Mouse (Mus musculus): ENCODE results near the gene Pcif1.
"Not testable (repeated sequence)": the region's sequence is repeated elsewhere in the genome, so short reads cannot be mapped to it uniquely, and the experiment has no call there.

Gene Pcif1

GRCm38 (mm10) chr2:164866741-164867551 lies 12.2 kb upstream of the Pcif1 start:
- DNase-seq (ENCODE audit: low spot score in 2 of 2): peak; percentile 65 to 71

DNA sequence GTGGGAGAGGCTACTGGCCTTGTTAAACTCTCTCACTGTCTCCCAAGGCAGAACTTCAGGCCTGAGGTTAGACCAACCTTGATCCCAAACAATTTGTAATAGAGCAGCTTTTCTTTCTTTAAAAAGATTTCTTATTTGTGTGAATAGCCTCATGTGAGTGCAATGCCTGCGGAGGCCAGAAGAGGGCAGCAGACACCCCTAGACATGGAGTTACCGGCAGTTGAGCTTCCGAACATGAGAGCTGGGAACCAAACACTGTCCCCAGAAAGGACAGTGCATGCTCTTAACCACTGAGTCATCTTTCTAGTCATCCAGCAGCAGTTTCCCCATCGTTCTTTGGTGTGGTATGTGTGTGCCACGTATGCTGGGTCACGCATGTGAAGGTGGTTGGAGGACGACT lies 11.5 kb upstream of the Pcif1 start:
- DNase-seq (ENCODE audit: low spot score in 2 of 2): no peak

DNA sequence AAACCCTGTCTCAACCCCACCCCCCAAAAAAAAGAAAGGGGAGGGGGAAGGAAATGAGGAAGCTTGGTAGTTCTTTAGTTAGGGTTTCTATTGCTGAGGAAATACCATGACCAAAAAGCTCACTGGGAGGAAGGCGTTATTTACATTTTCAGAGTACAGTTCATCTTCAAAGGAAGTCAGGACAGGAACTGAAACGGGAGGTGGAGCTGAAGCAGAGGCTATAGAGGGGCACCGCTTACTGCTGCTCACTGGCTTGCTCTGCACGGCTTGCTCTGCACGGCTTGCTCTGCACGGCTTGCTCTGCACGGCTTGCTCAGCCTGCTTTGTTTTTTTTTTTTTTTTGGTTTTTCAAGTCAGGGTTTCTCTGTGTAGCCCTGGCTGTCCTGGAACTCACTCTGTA lies 10.6 kb upstream of the Pcif1 start:
- DNase-seq (ENCODE audit: low spot score in 2 of 2): peak; percentile 83 to 84

GRCm38 (mm10) chr2:164871602-164872303 lies 7.4 kb upstream of the Pcif1 start:
- no peak for DNase-seq (ENCODE audit: low spot score in 2 of 2)

DNA sequence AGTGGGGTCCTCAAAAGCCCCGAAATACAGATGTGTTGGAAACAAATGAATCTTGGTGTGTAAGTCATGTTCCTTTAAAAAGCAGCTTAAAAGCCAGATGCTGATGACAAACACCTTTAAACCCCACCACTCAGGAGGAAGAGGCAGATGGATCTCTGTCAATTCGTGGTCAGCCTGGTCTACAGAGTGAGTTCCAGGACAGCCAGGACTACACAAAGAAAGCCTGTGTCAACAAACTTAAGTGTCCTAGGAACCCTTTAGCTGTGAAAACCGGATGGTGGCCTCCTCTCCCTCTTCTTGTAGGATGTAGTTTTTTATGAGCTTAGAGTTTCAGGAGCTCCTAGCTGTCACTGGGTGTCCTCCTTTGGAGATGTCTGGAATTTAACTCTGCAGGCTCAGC lies 5.5 kb upstream of the Pcif1 start:
- no peak for DNase-seq (ENCODE audit: low spot score in 2 of 2)

DNA sequence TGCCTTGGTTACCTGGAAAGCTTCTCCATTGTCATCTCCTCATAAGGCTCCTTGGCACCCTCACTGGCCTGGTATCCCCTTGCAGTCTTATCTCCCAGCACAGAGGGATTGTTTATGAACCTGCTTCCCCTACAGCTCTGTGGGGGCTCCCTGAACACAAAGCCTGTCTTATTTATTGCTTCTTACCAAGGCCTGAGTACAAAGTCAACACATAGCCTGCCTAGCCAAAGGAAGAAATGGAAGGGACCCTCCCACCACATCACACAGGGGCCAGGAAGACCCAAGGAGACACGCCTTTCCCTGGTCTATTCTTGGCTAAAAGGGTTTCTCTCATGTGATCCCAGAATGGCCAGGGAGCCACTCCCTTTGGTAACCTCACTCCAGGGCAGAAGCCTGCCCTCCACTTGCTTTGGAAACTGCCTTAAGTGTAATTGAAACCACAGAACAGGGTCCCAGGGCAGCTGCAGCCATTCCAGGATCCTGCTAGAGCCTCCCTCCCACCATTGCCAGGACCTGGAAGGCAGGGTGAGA lies 4.8 kb upstream of the Pcif1 start:
- DNase-seq (ENCODE audit: low spot score in 2 of 2): no peak

DNA sequence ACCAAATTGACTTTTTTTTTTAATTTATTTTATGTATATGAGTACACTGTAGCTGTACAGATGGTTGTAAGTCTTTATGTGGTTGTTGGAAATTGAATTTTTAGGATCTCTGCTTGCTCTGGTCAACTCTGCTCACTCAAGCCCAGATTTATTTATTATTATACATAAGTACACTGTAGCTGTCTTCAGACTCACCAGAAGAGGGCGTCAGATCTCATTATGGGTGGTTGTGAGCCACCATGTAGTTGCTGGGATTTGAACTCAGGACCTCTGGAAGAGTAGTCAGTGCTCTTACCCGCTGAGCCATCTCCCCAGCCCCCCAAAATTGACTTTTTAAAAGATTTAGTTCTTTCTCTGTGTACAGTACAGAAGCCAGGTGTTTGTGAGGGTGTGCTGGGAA lies 3.5 kb upstream of the Pcif1 start:
- DNase-seq (ENCODE audit: low spot score in 2 of 2): not testable (repeated sequence)

DNA sequence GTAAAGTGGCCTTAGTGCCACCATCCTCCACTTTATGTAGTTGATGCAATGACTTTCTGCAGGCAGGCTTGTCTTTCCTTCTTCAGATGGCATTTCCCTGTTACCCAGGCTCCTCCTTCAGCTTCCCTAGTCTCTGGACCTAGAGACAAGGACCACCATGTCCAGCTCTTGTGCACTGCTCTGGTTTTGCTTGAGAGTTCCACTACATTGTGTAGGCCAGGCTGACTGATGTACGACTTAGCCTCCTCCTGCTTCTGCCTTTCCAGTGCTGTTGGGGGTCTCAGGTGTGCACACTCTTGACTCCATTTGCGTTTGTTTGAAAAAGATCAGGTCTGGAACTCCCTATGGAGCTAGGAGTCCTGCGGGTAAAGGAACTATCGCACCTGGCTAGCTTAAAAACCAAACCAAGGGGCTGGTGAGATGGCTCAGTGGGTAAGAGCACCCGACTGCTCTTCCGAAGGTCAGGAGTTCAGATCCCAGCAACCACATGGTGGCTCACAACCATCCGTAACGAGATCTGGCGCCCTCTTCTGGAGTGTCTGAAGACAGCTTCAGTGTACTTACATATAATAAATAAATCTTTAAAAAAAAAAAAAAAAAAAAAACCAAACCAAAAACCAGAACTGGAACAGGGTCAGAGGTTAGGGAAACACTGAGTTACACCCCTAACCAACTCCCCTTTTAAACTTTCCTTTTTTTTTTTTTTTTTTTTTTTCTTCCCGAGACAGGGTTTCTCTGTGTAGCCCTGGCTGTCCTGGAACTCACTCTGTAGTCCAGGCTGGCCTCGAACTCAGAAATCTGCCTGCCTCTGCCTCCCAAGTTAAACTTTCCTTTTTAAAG lies 1.5 kb upstream of the Pcif1 start:
- not testable (repeated sequence) for DNase-seq (ENCODE audit: low spot score in 2 of 2)

- DNase-seq (ENCODE audit: low spot score in 2 of 2): peak; percentile 59 to 73
These were observed 436 bp upstream of the Pcif1 start for GRCm38 (mm10) chr2:164878509-164879227.

DNA sequence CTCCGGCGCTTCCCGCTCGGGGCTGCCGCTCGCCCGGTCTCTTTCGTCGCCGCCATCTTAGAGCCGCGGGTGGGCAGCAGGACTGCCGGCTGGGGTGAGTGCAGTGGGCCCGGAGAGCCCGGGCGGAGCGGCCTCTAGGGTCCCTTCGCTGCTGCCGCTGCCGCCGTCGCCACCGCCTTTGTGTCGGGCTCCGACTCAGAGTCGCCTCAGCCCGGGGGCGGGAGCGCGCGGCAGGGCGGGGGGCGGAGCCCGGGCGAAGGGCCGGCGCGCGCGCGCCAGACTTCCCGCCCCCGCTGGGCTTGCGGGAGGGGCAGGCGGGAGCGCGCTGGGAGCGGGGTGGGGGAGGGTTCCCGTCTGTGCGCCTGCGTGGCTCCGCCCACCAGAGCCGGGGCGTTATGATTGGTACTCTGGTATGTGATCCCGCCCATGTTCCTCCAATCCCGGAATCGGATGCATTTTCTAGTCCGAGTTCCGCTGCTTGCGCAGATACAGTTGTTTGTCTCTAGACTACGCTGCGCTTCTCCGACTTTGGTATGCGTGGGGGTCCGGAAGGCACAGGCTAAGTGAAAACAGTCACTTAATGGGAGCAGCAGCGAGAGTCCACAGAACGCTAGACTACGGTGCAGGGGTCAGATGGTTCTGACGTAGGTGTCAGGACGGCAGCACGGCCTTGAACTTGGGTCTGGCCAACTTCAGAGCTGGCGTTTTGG lies 619 bp downstream of the Pcif1 start:
- DNase-seq (ENCODE audit: low spot score in 2 of 2): peak; percentile 93 to 96

GRCm38 (mm10) chr2:164882619-164883018 lies 3.5 kb downstream of the Pcif1 start:
- peak; percentile 72 to 77 for DNase-seq (ENCODE audit: low spot score in 2 of 2)

GRCm38 (mm10) chr2:164885788-164886187 lies 6.7 kb downstream of the Pcif1 start:
- no peak for DNase-seq (ENCODE audit: low spot score in 2 of 2)

GRCm38 (mm10) chr2:164886617-164887016 lies 7.5 kb downstream of the Pcif1 start:
- no peak for DNase-seq (ENCODE audit: low spot score in 2 of 2)

DNA sequence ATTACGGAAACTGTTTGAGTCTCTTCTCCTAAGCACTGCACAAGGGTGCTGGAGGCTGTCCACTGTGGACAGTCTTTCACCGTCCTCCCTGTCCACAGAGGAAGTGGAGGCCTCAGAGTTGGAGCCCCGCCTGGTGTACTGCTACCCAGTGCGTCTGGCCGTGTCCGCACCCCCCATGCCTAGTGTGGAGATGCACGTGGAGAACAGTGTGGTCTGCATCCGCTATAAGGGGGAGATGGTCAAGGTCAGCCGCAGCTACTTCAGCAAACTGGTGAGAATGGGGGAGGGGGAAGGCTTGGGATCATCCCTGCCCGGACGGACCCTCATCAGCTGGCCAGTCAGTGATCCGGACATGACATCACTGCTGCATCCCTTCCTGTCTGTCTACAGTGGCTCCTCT lies 9.9 kb downstream of the Pcif1 start:
- DNase-seq (ENCODE audit: low spot score in 2 of 2): no peak

DNA sequence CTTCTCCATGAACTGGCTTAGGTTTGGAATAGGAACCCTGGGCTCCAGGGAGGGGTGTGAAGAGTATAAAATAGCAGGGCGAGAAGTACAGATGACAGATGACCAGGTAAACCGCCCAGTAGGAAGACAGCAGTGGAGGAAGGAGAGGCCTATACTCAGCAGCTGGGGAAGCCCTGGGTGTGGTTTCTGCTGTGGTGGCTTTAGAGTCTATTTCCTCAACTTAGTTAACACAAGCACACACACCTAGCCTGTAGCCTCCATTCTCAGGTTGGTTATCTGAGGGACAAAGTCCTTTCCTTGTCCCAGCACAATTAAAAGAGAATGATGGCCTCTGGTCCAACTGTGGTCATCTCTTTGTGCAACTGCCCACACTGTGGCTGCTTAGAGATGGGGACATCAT lies 10.9 kb downstream of the Pcif1 start:
- no peak for DNase-seq (ENCODE audit: low spot score in 2 of 2)

- DNase-seq (ENCODE audit: low spot score in 2 of 2): no peak
These were observed 11.4 kb downstream of the Pcif1 start for GRCm38 (mm10) chr2:164890411-164891049.

GRCm38 (mm10) chr2:164891056-164891834 lies 12.1 kb downstream of the Pcif1 start:
- DNase-seq (ENCODE audit: low spot score in 2 of 2): no peak

GRCm38 (mm10) chr2:164891908-164892695 lies 13.0 kb downstream of the Pcif1 start:
- no peak for DNase-seq (ENCODE audit: low spot score in 2 of 2)

Measured in spleen, postnatal 36 days (tissue).